Mouse (Mus musculus): ENCODE data around the gene Col27a1.

DNA sequence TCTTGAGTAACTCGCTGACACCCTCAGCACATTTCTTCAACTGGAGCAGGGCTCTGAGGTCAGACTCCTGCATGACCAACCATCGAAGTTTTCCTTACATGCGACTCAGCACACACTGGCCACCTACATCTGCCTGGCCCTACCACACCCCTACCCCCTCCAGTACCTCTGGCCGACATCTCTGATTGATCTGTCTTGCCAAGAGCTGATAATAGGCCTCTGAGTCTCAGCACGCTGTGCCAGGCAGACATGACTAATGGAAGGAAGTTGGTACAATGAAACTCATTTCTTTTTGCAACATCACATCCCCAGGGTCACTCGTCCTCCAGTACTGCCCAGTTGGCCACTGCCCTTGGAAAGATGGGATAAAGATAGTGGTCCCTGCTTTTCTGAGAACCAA is 35.1 kb downstream of the Col27a1 start:
- TF ChIP-seq CTCF (IDR thresholded peaks at IDR 0.05; ENCODE audit: low read depth) = no peak
- no peak for TF ChIP-seq EP300 (IDR thresholded peaks at IDR 0.05; ENCODE audit: low read depth)

All from heart, postnatal 0 days (tissue).